Mouse (Mus musculus): ENCODE data around the gene Zfp566. TPM values are rescaled to one million over a fixed set of nuclear protein-coding genes. Genes with fewer than 3 reads are reported as not detected.

Zfp566 gene
- 0.28 and 0.52 TPM in 2 replicates for total RNA-seq (2023)

DNA sequence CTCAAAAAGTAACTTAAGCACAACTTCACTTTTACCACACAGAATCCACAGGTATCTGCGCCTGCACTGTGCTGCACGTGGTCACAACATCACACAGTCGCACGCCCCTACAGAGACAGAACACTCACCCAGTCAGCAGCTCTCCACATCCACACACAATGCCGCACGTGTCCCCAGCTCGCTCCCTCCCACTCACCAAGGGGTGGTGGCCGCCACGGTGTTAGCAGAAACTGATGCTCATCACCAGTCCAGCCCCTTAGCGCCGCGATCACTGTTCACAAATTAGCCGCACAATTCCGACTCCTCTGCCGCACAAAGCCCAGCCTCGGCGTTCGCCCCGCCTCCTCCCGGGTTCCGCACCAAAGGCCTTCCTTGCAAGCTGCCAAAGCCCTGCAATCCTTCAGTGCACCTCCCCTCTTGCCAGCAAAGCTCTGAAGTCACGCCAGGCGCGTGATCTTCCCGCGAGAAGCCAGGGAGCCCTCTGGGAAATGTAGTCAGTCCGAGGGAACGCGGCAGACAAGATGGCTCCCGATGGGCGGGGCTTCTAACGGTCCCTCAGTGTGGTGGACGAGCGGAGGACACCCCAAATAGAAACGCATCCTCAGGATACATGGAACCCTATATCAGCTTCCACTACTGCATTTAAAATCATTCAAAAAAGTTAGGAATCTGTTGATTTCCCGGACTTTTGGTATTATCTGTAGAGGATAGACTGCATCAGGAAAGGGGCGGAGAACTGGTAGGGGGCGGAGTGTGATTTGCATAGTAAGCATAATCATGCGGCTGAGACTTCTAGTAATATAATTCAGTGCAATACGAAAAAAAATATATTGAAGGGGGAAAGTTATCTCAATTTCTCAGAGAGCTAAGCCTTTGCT is at the start of gene Zfp566, which contains the start of gene Gm26920:
Gene Zfp566, minus strand, starts transcription at position 436 of the 878 bp plus-strand sequence.
Gene Gm26920, minus strand, starts transcription at position 319 of the 878 bp plus-strand sequence.

DNA sequence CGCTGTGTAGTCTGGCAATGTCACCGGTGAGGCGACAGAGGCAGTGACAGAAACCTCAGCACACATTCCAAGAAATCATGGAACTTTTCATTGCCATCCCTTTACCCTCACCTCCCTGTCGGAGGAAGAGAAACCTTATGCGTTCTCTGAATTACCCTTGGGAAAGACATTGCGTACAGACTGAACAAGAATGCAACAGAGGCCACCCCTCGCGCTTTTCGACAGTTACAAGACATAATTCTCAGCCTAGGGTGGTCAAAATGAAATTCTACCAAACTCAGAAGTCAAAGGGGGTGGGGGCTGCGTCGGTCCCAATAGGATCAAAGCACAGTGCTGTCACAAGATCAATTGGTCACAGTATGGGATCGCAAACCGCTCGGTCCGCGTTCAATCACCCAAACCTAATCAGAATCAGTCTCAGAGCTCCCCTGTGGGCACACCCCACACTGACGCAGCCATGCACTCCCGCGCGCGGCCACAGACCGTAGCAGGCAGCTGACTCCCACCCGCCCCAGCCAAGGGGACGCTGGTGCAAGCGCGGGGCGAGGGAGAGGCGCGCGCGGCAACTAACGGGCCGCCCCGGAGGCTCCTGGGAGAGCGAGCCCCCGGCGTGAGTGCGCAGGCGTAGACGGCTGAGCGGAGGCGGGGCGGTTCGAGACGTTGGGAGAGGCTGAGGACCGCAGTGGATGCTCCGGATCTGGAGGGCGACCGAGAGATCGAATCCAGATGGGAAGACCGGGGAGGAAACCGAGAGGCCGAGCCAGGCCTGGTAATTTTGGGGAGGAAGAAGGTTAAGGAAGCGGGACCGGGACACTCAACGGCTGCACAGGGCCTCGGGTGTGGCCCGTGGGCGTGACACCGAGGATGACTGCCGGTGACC is 31.2 kb upstream of the Zfp566 start, which contains the start of gene Zfp382:
Gene Zfp382, plus strand, starts transcription at position 635 of the 880 bp plus-strand sequence.

GRCm38 (mm10) chr7:30094646-30095429 is 4.5 kb upstream of the Zfp566 start, which contains the start of gene Zfp260:
Gene Zfp260, plus strand, starts transcription at chr7:30094777.

DNA sequence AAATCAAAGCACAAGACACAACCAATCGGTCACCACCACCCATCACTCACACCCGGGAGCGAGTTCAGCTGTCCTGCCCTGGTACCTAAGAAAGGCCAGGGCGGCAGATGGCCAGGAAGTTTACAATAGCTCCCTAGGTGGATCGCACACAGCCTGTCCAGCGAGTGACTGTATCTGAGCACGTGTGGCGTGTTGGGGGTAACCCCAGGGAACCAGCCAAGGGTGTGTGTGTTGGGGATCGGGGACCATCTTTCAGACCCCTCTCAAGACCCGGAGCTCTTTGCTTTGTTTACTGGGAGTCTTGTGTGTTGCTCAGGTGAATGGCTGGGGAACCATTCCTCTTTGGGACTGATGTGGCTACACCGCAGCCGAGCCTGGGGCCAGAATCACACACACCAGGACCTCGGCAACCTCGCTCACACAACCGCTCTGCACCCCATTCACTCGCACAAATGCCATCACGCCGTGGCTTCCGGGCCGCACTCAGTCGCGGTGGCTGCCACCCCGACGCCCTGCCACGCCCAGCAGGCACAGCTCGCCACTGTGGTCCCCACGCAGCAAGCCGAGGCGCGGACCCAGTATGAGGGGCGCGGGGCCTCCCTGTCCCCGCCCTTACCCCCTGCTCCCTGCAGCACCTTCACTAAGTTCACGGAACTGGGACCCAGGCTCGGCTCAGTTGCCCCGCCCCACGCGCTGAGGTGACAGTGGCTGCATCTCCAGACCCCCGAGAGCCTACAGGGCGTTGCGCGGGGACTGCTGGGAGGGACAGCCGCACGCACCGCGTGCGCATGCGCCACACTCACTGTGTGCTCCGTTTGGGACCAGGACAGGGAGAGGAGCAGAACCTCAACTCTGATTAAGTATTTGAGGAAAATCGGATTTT is 17.9 kb downstream of the Zfp566 start, which contains the start of gene Zfp82:
Gene Zfp82, minus strand, starts transcription at position 755 of the 883 bp plus-strand sequence.

GRCm38 (mm10) chr7:30050882-30051548 is 39.3 kb downstream of the Zfp566 start, which contains the start of gene Zfp14:
Gene Zfp14, minus strand, starts transcription at chr7:30051380.

Other genes starting within 250 kb of the Zfp566 start
- gene Zfp940, start 236.9 kb downstream of the Zfp566 start, total RNA-seq (2023): 0.23 and 0.35 TPM in 2 replicates
- gene Zfp420, start 230.5 kb downstream of the Zfp566 start, total RNA-seq (2023): 1.6 and 2.9 TPM in 2 replicates
- gene Zfp27, start 184.0 kb downstream of the Zfp566 start, total RNA-seq (2023): 1.5 and 1.6 TPM in 2 replicates
- gene Zfp383, start 182.3 kb downstream of the Zfp566 start, total RNA-seq (2023): 0.16 and 0.20 TPM in 2 replicates
- gene Zfp74, start 136.4 kb downstream of the Zfp566 start, total RNA-seq (2023): 1.9 and 2.3 TPM in 2 replicates
- gene Zfp568, start 106.6 kb downstream of the Zfp566 start, total RNA-seq (2023): 14.7 and 22.5 TPM in 2 replicates
- gene Zfp14, start 39.1 kb downstream of the Zfp566 start, total RNA-seq (2023): 0.22 and 0.25 TPM in 2 replicates
- gene Zfp82, start 17.6 kb downstream of the Zfp566 start, total RNA-seq (2023): 0.14 TPM in 1 of 2 replicates, not detected in the other
- not detected in 2 replicates for gene Gm26920, start 117 bp downstream of the Zfp566 start, total RNA-seq (2023)
- 3.6 and 4.7 TPM in 2 replicates for gene Zfp260, start 4.2 kb upstream of the Zfp566 start, total RNA-seq (2023)
- 8.6 and 15.5 TPM in 2 replicates for gene Zfp382, start 31.4 kb upstream of the Zfp566 start, total RNA-seq (2023)
- 12.9 and 13.6 TPM in 2 replicates for gene Zfp146, start 79.2 kb upstream of the Zfp566 start, total RNA-seq (2023)
- 2.1 TPM in 1 of 2 replicates, not detected in the other for gene Cox7a1, start 93.6 kb upstream of the Zfp566 start, total RNA-seq (2023)
- 210 and 217 TPM in 2 replicates for gene Capns1, start 108.3 kb upstream of the Zfp566 start, total RNA-seq (2023)
- 13.6 and 20.7 TPM in 2 replicates for gene Polr2i, start 141.4 kb upstream of the Zfp566 start, total RNA-seq (2023)
- 35.3 and 41.6 TPM in 2 replicates for gene Tbcb, start 141.7 kb upstream of the Zfp566 start, total RNA-seq (2023)
- not detected in 2 replicates for gene Ovol3, start 145.2 kb upstream of the Zfp566 start, total RNA-seq (2023)
- 0.50 TPM in 1 of 2 replicates, not detected in the other for gene Thap8, start 189.6 kb upstream of the Zfp566 start, total RNA-seq (2023)
- gene Wdr62, start 189.9 kb upstream of the Zfp566 start, total RNA-seq (2023): 16.4 and 19.5 TPM in 2 replicates
- gene Clip3, start 201.2 kb upstream of the Zfp566 start, total RNA-seq (2023): not detected in 2 replicates
- 12.1 and 19.6 TPM in 2 replicates for gene Alkbh6, start 218.2 kb upstream of the Zfp566 start, total RNA-seq (2023)
- 0.73 TPM in 1 of 2 replicates, not detected in the other for gene Syne4, start 224.3 kb upstream of the Zfp566 start, total RNA-seq (2023)
- 0.29 TPM in 1 of 2 replicates, not detected in the other for gene E130208F15Rik, start 231.2 kb upstream of the Zfp566 start, total RNA-seq (2023)
- 1.9 and 3.6 TPM in 2 replicates for gene Sdhaf1, start 233.4 kb upstream of the Zfp566 start, total RNA-seq (2023)